Mouse (Mus musculus) cerebellum, adult 2 months (tissue): ENCODE measurements around the gene Nos2.

Experiments used
- CTCF ChIP-seq: fragments of 200-500 bp; IDR thresholded peaks from 2 replicates; pipeline ENCODE4 v1.5.1; 2011; ENCODE audit warnings: low read depth, mild to moderate bottlenecking, control low read depth, low read length, moderate library complexity, borderline replicate concordance; ENCODE audit not compliant: insufficient read depth
- POLR2A ChIP-seq: fragments of 200-500 bp; IDR thresholded peaks from 2 replicates; pipeline ENCODE4 v1.6.1; 2011; ENCODE audit warnings: low read length, control low read depth, borderline replicate concordance; ENCODE audit not compliant: insufficient read depth

GRCm38 (mm10) chr11:78934727-78935126 lies 14.1 kb downstream of the Nos2 start:
- TF ChIP-seq CTCF, result no peak
- TF ChIP-seq POLR2A, result no peak
